Mouse (Mus musculus) MEL (cell line): Measurements from ENCODE around the gene Egfem1.

ENCODE experiments used
- CHD2 ChIP-seq: IDR thresholded peaks from 2 replicates; pipeline ENCODE4 v1.6.1; 2011; ENCODE audit warnings: low read length, improper control_type of control experiment
- CTCF ChIP-seq, 3 experiments: IDR thresholded peaks in 2 of 3; conservative IDR thresholded peaks in 1 of 3; 2 replicates each; pipeline ENCODE4 v1.5.1; 2011 to 2012; ENCODE audit warnings: low read length in 3 of 3, low read depth in 2 of 3, mild to moderate bottlenecking in 2 of 3, improper control_type of control experiment in 1 of 3, inconsistent platforms in 1 of 3, mixed read lengths in 1 of 3, moderate library complexity in 1 of 3; ENCODE audit not compliant: control insufficient read depth in 1 of 3, insufficient read depth in 1 of 3, poor library complexity in 1 of 3, severe bottlenecking in 1 of 3
- E2F4 ChIP-seq: IDR thresholded peaks from 2 replicates; pipeline ENCODE4 v1.6.1; 2011; ENCODE audit warnings: low read depth, low read length, improper control_type of control experiment, borderline replicate concordance
- ELF1 ChIP-seq: IDR thresholded peaks from 2 replicates; pipeline ENCODE4 v1.6.1; 2014; ENCODE audit warnings: low read depth, mild to moderate bottlenecking, inconsistent platforms, low read length, improper control_type of control experiment, moderate library complexity
- MEF2A ChIP-seq: IDR thresholded peaks from 2 replicates; pipeline ENCODE4 v1.6.1; 2014; ENCODE audit warnings: low read depth, mild to moderate bottlenecking, inconsistent platforms, low read length, improper control_type of control experiment; ENCODE audit not compliant: poor library complexity, insufficient replicate concordance, severe bottlenecking; ENCODE audit errors: extremely low read depth
- POLR2A ChIP-seq, 2 experiments: IDR thresholded peaks; 2 replicates each; pipeline ENCODE4 v1.6.1; 2011 to 2012; ENCODE audit warnings: low read length in 2 of 2, mild to moderate bottlenecking in 2 of 2, control low read depth in 1 of 2, improper control_type of control experiment in 1 of 2, low read depth in 1 of 2, moderate library complexity in 1 of 2; ENCODE audit not compliant: control insufficient read depth in 1 of 2, insufficient read depth in 1 of 2, poor library complexity in 1 of 2
- POLR2AphosphoS2 ChIP-seq: IDR thresholded peaks from 2 replicates; pipeline ENCODE4 v1.6.1; 2011; ENCODE audit warnings: low read length, improper control_type of control experiment
- POLR2AphosphoS5 ChIP-seq: IDR thresholded peaks from 2 replicates; pipeline ENCODE4 v1.6.1; 2012; ENCODE audit warnings: low read depth, borderline replicate concordance, mild to moderate bottlenecking, inconsistent platforms, low read length, moderate library complexity, mixed read lengths
- RAD21 ChIP-seq: IDR thresholded peaks from 2 replicates; pipeline ENCODE4 v1.6.1; 2011; ENCODE audit warnings: mild to moderate bottlenecking, low read depth, low read length, improper control_type of control experiment
- RCOR1 ChIP-seq: IDR thresholded peaks from 2 replicates; pipeline ENCODE4 v1.6.1; 2012; ENCODE audit warnings: low read depth, mild to moderate bottlenecking, inconsistent platforms, low read length, improper control_type of control experiment
- TAL1 ChIP-seq: IDR thresholded peaks from 2 replicates; pipeline ENCODE4 v1.6.1; 2012; ENCODE audit warnings: mild to moderate bottlenecking, inconsistent platforms, low read length, moderate library complexity, mixed read lengths
- UBTF ChIP-seq: IDR thresholded peaks from 2 replicates; pipeline ENCODE4 v1.6.1; 2012; ENCODE audit warnings: low read depth, mild to moderate bottlenecking, inconsistent platforms, low read length, improper control_type of control experiment, moderate library complexity, borderline replicate concordance; ENCODE audit not compliant: insufficient read depth
- ZC3H11A ChIP-seq: IDR thresholded peaks from 2 replicates; pipeline ENCODE4 v1.6.1; 2012; ENCODE audit warnings: low read depth, mild to moderate bottlenecking, inconsistent platforms, low read length, improper control_type of control experiment

- TF ChIP-seq RCOR1 (no peak), ZC3H11A (no peak), E2F4 (no peak), POLR2A (IDR thresholded peaks at IDR 0.05; ENCODE audit: control insufficient read depth in 1 of 2, insufficient read depth in 1 of 2, low read depth in 1 of 2, low read length in 2 of 2, poor library complexity in 1 of 2) (no peak), MEF2A (no peak), TAL1 (no peak), CHD2 (no peak), UBTF (no peak), CTCF (IDR thresholded peaks at IDR 0.05 in 2 of 3, conservative IDR thresholded peaks at IDR 0.05 in 1 of 3; ENCODE audit: control insufficient read depth in 1 of 3, insufficient read depth in 1 of 3, low read depth in 2 of 3, low read length in 3 of 3, poor library complexity in 1 of 3, severe bottlenecking in 1 of 3) (no peak), ELF1 (no peak), POLR2AphosphoS5 (no peak), POLR2AphosphoS2 (no peak), RAD21 (no peak)
Observed at GRCm38 (mm10) chr3:29345805-29346204, 264.0 kb downstream of the Egfem1 start.
